Mouse (Mus musculus) 416B (cell line): ENCODE results near the gene Ifit2.

Source experiments
- DNase-seq: peaks from one replicate; pipeline ENCODE4 v3.0.0; 2011; ENCODE audit warnings: low read depth

Gene Ifit2

GRCm38 (mm10) chr19:34550534-34551223 is at the start of gene Ifit2:
Gene Ifit2, plus strand, starts transcription at chr19:34550694.
- DNase-seq, result peak; percentile 82

GRCm38 (mm10) chr19:34500763-34501162 is 49.7 kb upstream of the Ifit2 start:
- peak; percentile 91 for DNase-seq

DNA sequence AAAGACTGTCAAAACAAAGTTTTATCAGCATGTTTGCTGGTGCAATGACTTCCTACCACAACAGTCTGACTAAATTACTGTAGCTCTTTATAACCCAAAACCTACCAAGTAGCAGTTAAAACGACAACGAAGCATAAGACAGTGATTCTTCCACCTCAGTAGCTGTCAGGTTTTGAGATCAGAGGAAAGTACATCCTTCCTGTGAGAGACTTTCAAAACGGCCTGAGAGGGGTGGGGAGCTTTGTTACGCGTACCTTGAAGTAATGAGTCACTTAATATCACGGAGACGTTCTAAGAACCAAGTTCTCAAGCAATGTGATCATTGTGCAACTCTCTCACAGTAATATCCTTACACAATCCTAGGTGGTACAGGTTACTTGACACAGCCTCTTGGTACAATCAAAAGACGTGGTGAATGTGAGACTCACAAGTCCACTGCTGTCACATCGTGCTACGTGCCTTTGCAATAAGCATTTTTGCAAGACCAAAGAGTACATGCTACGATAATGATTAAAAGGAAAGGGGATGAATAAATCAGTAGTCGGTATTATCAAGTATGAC is 45.3 kb upstream of the Ifit2 start:
- peak; percentile 63 for DNase-seq

DNA sequence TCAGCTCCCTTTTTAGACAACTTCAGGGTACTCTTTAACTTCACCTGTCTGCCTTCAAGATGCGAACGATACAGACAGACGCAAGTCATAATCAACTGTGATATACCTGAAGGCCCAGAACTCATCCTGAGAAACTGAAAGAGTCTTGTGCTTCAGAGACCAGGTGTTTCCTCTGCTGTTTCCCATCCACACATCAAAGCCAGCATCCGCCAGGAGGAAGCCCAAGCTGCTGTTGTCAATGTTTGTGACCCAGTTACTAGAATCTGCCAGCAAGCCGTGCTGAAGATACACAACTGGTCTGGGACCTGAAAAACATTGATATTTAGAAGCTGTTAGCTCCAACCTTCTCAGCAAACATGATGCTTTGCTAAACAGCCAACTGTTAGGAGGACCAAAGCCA is 39.8 kb upstream of the Ifit2 start:
- DNase-seq, result no peak

GRCm38 (mm10) chr19:34511528-34511927 is 39.0 kb upstream of the Ifit2 start:
- no peak for DNase-seq

DNA sequence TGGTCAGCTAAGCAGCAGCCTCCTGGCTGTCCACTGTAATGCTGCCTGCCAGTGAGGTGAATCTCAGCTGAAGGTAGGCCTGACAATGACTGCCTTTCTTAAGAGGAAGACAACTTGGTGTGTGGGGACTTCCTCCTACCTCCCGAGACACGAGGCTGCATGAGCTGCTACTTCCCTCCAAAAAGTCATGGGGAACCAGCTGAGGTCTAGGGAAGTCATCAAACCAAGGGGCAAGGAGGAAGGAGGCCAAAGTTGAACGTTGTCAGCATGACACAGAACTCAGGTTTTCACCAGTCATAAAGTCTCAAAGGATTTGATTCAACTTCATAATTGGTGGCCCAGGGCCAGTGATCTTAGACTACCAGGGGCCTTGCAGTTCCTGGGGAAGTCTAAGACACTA is 34.8 kb upstream of the Ifit2 start:
- peak; percentile 41 for DNase-seq

DNA sequence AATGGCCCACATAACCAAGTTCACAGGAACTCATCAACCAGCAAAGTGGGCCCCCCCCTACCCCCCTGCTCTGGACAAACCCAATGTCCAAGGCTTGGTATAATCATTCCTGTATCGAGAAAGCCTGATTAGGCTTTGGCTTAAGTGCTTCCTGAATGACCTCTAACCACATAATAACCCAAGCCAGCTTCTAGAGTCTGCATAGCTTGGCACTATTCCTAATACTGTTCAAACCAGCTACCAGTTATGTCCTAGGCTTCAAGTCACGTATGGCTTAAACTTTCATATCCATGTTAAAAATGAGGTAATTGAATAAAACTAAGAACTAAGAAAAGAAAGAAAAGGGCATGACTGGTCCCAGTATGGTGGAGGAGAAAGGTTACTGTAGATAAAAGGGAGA is 34.1 kb upstream of the Ifit2 start:
- no peak for DNase-seq

DNA sequence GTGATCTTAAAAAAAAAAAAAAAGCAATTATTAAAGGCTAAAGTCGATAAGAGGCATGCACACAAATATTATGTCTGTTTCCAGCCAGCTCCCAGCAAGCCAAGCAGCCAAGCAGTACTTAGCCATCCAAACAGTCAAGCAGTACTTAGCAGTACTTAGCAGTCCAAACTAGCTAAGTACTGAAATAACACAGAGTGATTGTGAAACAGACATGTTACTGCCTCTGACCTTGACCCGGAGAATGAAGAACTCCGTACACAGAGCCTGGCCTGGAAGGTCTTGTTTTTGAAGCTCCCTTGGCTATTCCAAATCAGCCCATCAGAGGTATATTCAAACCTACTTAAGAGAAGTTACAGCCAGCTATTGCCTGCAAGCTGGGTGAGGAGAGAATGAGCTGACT is 33.3 kb upstream of the Ifit2 start:
- peak; percentile 45 for DNase-seq

- peak; percentile 54 for DNase-seq
Measured at GRCm38 (mm10) chr19:34517812-34518594, 32.5 kb upstream of the Ifit2 start.

GRCm38 (mm10) chr19:34518786-34519185 is 31.7 kb upstream of the Ifit2 start:
- DNase-seq, result no peak

- no peak for DNase-seq
Measured at GRCm38 (mm10) chr19:34519646-34520045, 30.8 kb upstream of the Ifit2 start.

GRCm38 (mm10) chr19:34520051-34520450 is 30.4 kb upstream of the Ifit2 start:
- no peak for DNase-seq

DNA sequence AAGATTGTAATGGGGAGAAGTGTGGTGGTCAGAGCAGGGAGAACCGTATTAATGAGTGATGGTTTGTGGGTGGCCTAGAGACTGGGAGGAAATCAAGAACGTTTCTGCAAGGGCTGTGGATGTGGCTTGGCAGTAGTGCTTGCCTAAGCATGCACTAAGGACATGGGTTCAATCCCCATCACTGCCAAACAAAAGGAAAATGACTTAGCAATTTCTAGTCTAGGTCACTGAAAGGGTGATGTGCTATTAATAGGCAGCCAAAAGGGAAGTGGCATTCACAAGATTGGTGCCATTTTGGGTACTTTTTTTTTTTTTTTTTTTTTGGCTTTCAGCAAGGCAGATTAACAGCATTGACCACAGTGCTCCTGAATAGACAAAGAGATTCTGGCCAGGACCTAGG is 29.1 kb upstream of the Ifit2 start:
- DNase-seq, result peak; percentile 80

- no peak for DNase-seq
Measured at GRCm38 (mm10) chr19:34521978-34522377, 28.5 kb upstream of the Ifit2 start.

DNA sequence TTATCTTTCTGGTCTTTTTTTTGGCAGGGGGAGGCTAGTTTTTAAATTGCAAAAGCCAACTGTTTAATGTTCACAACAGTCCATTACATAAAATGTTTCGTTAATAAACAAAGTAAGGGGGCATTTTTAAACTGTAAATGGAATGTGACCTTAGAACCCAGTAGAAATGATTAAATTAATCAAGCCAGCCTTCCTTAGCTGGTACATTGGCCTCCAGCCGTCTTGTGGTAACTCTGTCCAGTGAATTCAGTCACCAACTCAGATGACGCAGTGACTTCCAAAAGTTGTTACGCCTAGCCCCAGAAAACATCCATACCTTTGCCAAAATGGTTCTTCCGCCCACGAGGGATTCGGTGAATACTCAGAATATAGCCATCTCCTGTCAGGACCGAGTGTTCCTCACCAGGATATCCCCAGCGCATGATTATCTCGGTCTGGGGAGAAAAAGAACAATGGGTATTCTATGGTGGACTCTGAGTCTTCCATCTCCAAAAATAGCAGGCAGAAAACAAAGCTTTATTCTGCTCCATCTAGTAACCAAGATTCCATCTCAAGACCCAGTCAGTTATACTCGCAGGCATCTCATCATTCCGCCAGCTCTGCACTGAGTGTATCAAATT is 27.3 kb upstream of the Ifit2 start:
- no peak for DNase-seq

DNA sequence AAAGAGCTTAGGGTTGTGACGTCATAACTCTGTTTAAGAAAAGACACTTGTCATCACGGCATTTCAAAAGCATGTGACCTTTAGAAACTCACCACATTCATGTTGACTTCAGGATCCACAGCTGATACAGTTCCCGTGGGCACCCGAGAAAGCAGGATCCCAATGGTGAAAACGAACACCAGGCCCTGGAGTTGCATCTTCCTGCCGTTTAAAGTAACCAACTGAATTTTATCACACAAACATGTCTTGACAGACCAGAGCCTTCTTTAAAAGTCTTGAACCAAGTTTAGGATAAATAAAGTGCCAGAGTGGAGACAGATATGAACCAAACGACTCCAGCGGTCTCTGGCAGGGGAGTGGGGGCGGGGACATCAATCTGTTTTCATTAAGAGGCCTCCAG is 25.8 kb upstream of the Ifit2 start:
- DNase-seq, result no peak

GRCm38 (mm10) chr19:34526321-34526923 is 24.1 kb upstream of the Ifit2 start:
- DNase-seq, result peak; percentile 61

- DNase-seq, result peak; percentile 95
Measured at GRCm38 (mm10) chr19:34526941-34527682, 23.4 kb upstream of the Ifit2 start, which contains the start of gene Lipa. Gene Lipa, minus strand, starts transcription at chr19:34527474.

- no peak for DNase-seq
Measured at GRCm38 (mm10) chr19:34532061-34532751, 18.3 kb upstream of the Ifit2 start.

DNA sequence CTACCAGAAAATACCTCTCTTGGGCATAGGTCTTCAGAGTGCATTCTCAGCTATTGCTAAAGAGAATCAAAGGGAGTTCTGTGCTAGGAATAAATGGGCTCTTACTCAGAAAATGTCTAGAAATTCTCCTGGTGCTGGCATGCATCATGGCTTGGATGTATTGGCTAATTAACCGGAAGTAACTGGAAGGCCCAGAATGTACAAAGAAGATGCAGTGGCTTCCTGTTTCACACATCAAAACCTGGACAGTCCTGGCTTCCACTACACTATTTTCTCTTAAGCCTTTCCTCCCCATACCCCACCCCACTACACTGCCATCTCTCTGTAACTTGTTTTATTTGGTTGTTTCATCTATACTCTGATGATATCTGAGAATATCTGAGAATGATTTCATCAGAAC is 11.1 kb upstream of the Ifit2 start:
- no peak for DNase-seq

GRCm38 (mm10) chr19:34546211-34546610 is 4.3 kb upstream of the Ifit2 start:
- DNase-seq, result no peak
